Mouse (Mus musculus): ENCODE results near the gene Zbtb20. TPM values are rescaled to one million over a fixed set of nuclear protein-coding genes. Genes with fewer than 3 reads are reported as not detected.
A peak's percentile ranks its signal among the peaks of the same experiment; 100 is the strongest.

Gene Zbtb20
- polyA plus RNA-seq, 1 experiment, result 21.1 TPM

DNA sequence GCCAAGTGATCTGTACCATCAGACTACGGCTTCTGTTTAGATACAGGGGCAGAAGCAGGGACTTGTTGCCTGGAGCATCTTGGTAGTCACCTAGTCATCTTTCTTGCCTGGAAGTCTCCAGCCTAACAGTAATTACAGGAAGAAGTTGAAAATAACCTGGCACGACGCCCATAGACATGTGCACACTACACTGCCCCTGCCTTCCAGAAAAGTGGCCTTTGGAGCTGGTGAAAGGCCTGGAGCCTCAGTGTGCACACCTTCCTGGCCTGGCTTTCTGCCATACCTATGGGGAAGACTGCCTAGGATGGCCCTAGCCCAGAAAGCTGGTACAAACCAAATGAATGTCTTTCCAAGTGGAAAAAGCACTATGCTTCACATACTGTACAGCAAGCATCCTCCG, 703.4 kb downstream of the Zbtb20 start:
- no peak for DNase-seq (ENCODE audit: extremely low spot score in 1 of 2, low spot score in 1 of 2)

DNA sequence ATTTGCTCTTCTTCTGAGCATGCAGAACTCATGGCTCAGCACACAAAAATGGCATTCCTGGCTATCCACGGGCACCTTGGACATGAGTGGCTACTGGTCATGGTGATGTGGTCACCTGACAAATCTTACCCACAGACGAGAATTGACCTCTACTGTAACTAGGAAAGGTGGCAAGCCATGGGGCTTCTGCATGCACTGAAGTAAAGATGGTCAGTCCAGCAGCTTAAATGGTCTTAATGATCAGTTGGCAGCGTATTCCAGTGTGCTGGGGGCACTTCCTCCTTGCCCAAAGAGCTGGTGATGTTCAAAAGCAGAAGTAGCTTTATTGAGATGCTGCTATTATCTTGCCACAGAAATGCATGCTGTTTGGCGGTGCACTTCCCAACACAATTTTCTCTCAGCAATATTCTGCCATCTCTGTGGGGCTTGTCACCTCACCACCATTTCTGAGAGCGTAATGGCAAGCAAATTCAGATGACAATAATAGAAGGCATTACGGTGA, 704.7 kb downstream of the Zbtb20 start:
- DNase-seq (ENCODE audit: extremely low spot score in 1 of 2, low spot score in 1 of 2), result no peak

DNA sequence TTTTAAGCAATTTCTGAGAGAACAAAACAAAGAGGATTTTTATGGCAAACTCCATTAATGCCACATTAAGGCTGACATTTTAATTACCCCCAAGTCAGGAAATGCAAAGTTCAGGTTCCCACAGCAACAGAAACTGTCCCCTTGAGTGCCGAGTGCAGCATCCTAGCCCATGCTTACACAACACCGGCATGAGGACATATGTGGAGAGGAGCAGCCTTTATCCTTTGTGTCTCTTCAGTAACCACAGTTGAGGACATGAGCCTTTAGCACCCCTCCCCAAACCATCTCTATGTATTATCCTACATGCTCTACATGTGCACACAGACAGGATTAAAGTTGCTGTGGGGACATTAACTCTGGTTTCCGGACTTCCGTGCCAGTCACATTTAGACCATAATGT, 705.9 kb downstream of the Zbtb20 start:
- no peak for DNase-seq (ENCODE audit: extremely low spot score in 1 of 2, low spot score in 1 of 2)

DNA sequence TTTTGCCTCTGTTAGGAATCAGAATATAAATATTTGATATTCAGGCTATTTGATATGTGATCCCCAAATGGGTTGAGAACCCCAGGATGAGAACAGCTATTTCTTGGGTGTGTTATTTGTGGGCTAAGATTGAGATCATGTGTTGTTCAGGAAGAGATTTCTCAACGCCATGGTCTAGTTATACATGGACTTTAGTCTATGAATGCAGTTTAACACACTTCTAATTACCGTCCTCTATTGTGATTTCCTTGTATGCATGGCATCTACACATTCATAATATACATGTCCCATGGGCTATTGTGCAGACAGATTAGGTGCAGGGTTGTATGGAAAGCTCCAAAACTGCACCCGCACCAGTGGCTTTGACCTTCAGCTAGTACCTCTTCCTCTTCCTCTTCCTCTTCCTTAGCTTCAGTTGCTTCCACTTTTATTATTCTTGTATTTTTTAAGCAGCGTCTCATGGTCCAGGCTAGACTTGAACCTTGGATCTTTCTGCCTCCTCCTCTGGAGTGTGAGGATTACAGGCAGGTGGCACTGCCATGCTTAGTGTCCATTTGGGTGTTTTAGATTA, 711.3 kb downstream of the Zbtb20 start:
- no peak for DNase-seq (ENCODE audit: extremely low spot score in 1 of 2, low spot score in 1 of 2)

DNA sequence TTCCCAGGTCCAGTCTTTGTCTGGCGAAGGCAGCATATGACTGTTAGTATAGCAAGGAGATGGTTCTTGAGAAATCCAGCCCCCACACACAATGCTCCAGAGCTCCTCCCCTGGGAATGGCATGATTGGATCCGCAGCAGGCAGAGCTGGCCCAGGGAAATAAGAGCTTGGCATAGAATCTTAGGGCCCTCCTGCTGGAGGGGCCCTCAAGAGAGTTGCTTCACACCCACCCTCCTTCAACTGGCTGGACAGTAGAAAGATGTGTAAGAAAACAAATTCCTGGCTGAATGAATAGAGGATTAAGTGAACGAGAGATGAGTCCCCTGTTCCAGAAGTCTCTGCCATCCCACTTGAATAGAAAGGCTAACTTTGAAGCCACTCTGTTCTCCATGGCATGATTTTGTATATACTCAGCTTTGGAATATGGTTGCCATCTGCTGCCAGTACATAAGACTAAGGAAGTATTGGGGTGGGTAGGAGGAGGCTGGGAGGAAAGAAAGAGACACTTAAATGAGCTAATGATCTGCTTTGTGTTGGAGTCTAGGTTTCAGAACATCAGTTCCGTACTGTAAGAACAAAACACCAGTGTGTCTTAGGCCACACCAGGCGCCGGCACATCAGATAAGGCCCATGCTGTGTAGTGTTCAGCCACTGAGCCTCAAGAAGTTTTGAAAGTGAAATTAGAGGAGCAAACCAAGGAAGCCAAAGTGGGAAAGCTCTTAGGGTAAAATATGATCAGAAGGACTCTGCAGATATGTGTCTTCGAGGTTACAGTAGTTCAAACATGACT, 715.2 kb downstream of the Zbtb20 start:
- no peak for DNase-seq (ENCODE audit: extremely low spot score in 1 of 2, low spot score in 1 of 2)

DNA sequence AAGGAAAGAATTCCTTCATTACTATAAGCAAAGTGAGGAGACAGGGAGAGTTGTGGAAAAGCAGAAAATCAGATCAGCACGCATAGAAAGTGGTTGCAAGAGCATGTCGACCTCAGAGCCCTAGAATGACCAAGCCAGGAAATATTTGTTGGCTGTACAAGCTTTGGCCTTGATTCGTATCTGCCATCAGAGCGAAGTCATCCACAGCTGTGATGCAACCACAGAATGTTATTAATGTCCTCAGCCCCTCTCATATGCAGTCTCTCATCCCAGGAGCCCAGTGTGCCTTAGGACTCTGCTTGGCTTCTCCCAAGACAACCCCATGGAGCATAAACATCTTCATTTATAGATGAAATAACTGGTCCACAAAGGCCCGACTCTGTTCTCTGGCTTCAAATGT, 716.4 kb downstream of the Zbtb20 start:
- no peak for DNase-seq (ENCODE audit: extremely low spot score in 1 of 2, low spot score in 1 of 2)

DNA sequence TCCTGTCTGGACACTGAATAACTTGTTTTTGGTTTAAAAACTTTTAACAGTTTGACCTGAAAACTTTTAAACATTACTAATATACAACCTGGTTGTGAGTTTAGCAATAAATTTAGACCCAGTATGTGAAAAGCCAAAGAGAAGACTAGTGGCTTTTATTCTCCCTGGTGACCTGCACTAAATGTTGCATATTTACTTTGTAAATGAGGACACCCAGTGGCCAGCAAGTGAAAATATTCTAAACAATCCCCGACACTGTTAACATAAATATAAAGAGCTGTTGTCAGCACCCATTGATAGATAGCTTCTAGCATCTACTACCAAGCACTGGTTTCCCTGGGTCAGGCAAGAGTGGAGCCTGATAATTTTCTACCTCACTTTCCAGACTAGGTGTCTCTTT, 717.1 kb downstream of the Zbtb20 start:
- DNase-seq (ENCODE audit: extremely low spot score in 1 of 2, low spot score in 1 of 2), result peak in 1 of 2 experiments; percentile 48

DNA sequence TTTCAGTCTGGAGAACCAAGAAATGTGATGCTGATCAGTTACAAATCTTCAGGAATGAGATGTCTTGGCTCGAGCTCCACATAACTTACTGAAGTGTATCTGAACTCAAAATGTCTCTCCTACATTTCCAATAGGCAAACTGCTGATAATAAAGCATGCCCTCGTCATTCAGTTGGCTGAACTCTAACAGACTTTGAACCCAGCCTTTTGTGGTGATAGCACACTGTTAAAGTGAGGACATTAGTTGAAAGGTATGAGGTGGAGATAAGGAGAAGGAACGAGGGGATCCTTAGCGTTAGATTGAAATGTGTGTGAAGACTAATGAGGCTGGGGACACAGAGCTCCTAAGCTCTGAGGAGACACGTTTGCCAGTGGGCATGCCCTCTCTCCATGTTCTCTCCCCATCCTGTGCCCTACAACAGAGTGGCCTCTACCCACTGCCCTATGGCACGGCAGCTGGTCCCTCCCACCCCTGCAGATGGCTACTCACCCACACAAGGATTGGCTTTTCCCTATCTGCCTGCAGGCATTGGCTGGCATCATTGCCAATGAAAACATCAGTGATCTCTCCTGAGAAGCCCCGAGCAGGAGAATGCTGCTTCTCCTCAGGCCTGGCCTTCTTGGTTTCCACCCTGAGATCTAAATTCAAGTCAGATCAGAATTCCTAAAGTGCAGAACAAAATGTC, 721.8 kb downstream of the Zbtb20 start:
- DNase-seq (ENCODE audit: extremely low spot score in 1 of 2, low spot score in 1 of 2), result no peak

DNA sequence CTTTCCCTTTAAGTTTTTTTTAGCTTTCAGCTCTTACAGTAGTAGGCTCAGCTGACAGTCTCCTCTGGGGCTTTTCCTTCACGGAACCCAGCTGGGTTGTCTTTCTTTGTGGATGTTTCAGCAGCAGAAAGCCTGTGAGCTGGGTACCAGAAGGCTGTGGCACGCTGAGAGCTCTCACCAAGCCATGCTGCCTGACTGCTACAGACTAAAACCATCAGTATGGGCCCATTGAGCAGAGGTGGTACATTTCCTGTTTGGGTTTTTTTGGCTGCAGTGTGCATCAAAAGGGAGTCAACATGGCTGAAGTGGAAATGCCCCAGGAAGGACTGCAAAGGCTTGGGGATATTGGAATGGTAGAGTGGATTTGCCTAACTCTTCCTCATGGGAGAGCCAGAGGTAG, 724.0 kb downstream of the Zbtb20 start:
- no peak for DNase-seq (ENCODE audit: extremely low spot score in 1 of 2, low spot score in 1 of 2)

DNA sequence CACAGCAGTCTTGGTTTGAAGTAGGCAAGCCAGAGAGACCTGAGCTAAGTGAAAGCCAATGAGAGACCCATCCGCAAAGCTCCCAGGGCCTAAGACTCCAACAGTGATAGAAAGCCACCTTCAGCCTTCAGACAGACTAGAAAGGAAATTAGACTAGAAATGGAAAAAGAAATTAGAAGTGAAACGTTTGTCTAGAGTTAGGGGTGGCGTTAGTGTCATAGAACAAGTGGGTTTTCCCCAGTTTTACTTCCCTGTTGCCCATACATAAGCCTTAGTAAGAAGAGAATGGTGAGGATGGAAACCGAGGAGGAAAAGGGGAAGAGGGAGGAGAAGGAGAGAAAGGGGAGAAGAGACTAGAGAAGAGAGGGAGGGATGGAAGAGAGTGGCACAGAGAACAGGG, 726.9 kb downstream of the Zbtb20 start:
- DNase-seq (ENCODE audit: extremely low spot score in 1 of 2, low spot score in 1 of 2), result no peak

DNA sequence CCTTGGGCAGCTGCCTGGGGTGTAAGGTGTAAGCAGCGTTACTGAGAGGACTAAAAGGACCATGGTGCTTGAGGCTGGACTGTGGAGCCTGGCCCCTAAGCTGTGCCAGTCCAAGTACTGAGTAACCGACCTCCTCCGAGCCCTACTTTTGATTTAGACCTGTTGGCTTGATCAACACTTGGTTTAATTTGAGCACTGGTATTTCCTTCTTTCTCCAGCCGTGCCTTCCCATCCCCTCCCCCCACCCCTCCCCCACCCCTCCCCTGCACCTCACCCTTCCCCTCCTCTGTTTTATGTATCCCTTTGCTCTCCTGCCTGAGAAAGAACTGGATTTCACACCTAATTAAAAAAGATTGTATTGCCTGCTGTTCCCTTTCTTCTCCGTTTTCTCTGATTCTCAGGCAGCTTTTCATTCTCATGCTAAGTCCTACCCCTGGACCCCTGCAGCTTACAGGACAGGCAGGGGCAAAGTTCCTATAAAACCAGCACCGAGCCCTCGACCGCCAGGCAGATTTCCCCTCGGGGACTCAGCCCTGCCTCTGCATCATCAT, 728.0 kb downstream of the Zbtb20 start:
- no peak for DNase-seq (ENCODE audit: extremely low spot score in 1 of 2, low spot score in 1 of 2)

DNA sequence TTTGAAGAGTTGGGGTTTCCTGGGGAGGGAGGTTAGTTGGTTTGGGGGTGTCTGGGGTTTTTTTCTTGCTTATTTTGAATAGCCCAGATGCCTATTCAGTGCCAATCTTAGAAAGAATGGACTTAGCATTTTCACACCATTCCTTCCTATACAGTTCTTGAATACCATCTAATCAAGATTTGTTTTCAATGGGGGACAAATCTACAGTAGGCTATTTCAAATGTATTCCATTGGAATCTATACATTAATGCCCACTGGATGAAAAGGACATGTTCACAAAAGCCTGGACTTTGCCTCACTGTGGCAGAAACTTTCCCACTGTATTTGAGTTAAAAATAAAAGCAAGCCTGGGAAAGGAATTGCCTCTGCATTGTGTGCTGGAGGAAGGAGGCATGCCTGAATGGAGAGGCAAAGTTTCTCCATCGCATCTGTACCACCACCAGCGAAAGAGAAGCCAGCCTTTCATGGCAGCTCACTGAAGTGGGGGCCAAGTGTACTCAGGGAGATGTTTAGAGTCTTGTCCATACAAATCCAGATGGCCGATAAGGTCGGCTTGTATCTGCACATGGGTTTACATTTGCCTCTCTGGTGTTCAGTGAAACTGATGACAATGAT, 728.8 kb downstream of the Zbtb20 start:
- no peak for DNase-seq (ENCODE audit: extremely low spot score in 1 of 2, low spot score in 1 of 2)

DNA sequence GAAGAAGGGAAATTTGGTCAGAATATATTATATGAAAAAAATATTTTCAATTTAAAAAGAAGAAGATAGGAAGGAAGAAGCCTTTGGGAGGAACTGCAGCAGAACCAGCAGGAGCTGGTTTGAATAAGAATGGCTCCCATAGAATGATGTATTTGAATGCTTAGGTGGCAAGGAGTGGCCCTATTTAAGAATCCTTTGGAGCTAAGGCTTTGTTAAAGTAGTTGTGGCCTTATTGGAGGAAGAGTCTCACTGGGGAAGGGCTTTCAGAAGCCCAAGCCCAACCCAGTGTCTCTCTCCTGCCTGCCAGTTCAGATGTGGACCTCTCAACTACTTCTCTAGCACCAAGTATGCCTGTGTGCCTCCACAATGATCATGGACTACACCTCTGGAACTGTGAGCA, 731.4 kb downstream of the Zbtb20 start:
- no peak for DNase-seq (ENCODE audit: extremely low spot score in 1 of 2, low spot score in 1 of 2)

DNA sequence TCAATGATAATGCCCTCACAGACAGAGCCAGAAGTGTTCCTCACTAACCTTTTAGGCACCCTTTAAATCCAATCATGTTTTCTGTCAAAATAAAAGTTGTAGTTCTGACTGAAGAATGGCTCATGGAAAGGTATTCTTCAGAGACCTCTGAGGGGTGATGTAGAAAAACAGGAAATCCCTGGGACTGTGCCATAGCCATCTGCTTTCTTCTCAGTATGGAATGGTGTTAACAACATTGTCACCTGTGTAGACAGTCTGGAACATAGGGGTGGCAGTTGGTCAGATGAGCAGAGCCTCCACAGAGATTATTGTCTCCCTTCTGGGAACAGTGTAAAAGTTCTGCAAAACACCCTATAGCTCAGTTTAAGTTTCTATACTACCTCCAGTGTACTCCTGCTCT, 732.4 kb downstream of the Zbtb20 start:
- no peak for DNase-seq (ENCODE audit: extremely low spot score in 1 of 2, low spot score in 1 of 2)

DNA sequence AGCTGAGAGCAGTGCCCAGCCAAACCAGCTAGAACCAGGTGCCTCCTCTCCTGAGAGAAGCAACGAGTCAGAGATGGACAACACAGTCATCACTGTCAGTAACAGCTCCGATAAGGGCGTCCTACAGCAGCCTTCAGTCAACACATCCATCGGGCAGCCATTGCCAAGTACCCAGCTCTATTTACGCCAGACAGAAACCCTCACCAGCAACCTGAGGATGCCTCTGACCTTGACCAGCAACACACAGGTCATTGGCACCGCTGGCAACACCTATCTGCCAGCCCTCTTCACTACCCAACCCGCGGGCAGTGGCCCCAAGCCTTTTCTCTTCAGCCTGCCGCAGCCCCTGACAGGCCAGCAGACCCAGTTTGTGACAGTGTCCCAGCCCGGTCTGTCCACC, 734.7 kb downstream of the Zbtb20 start:
- no peak for DNase-seq (ENCODE audit: extremely low spot score in 1 of 2, low spot score in 1 of 2)

DNA sequence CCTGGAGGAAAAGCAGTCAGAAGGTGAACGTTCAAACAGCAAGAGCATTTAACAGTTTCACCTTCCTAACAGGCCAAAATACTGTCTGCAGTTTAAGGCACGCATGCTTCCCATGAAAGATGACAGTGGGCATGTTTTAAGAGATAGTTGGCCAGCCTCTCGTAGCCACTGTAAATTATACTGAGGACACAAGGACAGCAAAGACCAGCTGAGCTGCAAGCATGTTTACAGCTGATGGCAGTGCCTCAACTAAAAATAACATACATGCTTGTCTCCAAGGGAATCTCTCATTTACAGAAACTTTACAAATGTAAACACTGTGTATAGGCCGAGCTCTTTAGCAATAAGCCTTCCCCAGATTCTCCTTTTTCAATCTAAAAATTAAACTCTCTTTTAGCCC, 740.7 kb downstream of the Zbtb20 start:
- no peak for DNase-seq (ENCODE audit: extremely low spot score in 1 of 2, low spot score in 1 of 2)

DNA sequence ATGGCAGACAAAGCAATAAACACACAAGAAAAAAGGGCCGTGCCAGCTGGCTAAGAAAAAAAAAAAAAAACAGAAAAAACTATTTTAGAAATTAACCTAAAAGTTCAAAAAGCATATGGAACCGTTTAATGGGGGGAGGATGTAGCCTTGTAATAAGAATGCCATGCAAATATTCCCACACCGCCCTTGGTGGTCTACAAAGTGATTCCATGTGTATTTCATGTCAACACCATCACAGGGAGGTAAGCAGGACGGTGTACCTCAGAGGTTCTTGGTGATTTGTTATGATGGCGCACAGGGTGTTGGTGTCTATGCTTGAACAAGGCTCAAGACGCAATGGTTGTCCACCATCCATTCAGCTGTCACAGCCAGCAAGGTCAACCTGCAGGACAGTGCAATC, 741.7 kb downstream of the Zbtb20 start:
- DNase-seq (ENCODE audit: extremely low spot score in 1 of 2, low spot score in 1 of 2), result no peak

DNA sequence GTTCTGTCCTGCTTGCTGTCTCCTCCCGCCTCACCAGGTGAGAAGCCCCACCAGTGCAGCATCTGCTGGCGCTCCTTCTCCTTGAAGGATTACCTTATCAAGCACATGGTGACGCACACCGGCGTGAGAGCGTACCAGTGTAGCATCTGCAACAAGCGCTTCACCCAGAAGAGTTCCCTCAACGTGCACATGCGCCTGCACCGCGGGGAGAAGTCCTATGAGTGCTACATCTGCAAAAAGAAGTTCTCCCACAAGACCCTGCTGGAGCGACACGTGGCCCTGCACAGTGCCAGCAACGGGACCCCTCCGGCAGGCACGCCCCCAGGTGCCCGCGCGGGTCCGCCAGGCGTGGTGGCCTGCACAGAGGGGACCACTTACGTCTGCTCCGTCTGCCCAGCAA, 742.6 kb downstream of the Zbtb20 start:
- DNase-seq (ENCODE audit: extremely low spot score in 1 of 2, low spot score in 1 of 2), result no peak

DNA sequence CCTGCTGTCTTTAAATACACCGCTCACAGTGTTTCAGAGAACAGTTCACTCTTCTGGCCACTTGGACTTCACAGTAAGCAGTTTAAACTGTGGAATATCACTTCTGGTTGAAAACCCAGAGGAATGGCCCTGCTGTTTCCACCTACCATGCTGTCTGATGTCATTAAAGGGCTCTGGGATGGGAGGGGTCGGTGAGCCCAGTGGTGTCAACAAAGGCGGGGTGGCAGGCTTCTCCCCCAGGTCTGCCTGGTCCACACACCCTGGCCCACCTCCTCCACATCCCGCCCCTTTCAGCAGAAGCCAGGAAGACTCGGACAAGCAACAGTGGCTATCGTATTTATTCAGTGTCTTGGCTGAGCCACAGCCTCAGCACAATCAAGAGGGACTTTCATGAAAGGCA, 743.6 kb downstream of the Zbtb20 start:
- no peak for DNase-seq (ENCODE audit: extremely low spot score in 1 of 2, low spot score in 1 of 2)

DNA sequence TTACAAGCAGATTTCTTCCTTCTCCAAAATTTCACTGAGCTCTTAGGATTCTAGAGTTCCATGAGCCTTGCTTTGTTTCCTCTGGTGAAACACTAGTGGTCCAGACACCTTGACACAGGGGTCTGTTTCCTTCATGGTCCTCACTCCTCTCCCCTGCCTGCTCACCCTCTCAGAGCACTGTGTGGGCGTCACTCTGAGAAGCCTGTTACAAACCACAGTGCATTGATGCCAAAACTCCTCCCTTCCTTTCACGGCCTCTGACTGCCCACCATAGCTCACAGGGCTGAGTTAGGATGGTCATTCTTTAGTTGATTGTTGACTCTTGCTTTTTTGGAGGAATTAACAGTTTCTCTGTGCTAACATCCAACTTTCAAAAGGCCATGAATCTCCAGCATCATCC, 744.7 kb downstream of the Zbtb20 start:
- no peak for DNase-seq (ENCODE audit: extremely low spot score in 1 of 2, low spot score in 1 of 2)
